Mouse (Mus musculus): ENCODE results near the gene Ccdc114. TPM values are rescaled to one million over a fixed set of nuclear protein-coding genes. Genes with fewer than 3 reads are reported as not detected.
A peak's percentile ranks its signal among the peaks of the same experiment; 100 is the strongest.
"Not testable (repeated sequence)": the region's sequence is repeated elsewhere in the genome, so short reads cannot be mapped to it uniquely, and the experiment has no call there.

The Ccdc114 gene
- polyA plus RNA-seq, 1 experiment from 2014 or later, result 1.2 TPM

- H3K9ac ChIP-seq, result no peak overlapping the region
- no peaks in the 10 kb centered on the region for H3K4me1 ChIP-seq (replicated peaks)
- no peaks in the 10 kb centered on the region for H3K27me3 ChIP-seq
- 15% methylated on average over 7 of the region's 7 CpGs for WGBS (ENCODE audit: insufficient replicate concordance)
- H3K27ac ChIP-seq (replicated peaks), result no peak overlapping the region
- no peaks in the 10 kb centered on the region for H3K36me3 ChIP-seq (replicated peaks)
- ATAC-seq (ENCODE audit: insufficient read depth), result peak; percentile 40; the same call in 1 of the 2 replicates
- H3K4me2 ChIP-seq, result no peak overlapping the region
- no peak overlapping the region for H3K4me3 ChIP-seq (replicated peaks)
- no peaks in the 10 kb centered on the region for H3K9me3 ChIP-seq (replicated peaks)
Observed at GRCm38 (mm10) chr7:45935114-45935513, 11.2 kb downstream of the Ccdc114 start.

GRCm38 (mm10) chr7:45939836-45940235, 16.0 kb downstream of the Ccdc114 start:
- no peak overlapping the region for H3K9ac ChIP-seq
- no peaks in the 10 kb centered on the region for H3K9me3 ChIP-seq (replicated peaks)
- H3K4me1 ChIP-seq (replicated peaks), result no peaks in the 10 kb centered on the region
- WGBS (ENCODE audit: insufficient replicate concordance), result 33% methylated on average over 2 of the region's 2 CpGs
- no peaks in the 10 kb centered on the region for H3K27me3 ChIP-seq
- no peaks in the 10 kb centered on the region for H3K36me3 ChIP-seq (replicated peaks)
- H3K4me3 ChIP-seq (replicated peaks), result no peak overlapping the region
- no peak for ATAC-seq (ENCODE audit: insufficient read depth)
- H3K27ac ChIP-seq (replicated peaks), result no peak overlapping the region
- H3K4me2 ChIP-seq, result no peak overlapping the region

DNA sequence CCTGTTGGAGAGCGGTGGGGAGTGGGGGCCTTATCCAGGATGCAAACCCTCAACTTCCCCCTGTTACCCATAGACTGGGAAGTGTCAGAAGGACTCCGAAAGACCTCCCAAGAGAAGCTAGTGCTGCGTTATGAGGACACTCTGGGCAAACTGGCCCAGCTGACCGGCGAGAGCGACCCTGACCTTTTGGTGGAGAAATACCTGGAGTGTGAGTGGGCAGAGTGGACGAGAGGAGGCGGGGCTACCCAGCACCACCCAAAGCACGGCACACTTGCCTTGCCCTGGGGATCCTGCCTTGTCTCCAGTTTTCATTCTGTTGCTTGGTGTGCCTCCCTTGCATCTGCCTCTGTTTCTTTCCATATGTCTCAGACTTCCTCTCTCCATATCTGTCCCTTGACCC, 18.1 kb downstream of the Ccdc114 start:
- Histone ChIP-seq H3K27me3 (no peaks in the 10 kb centered on the region), H3K9ac (no peak overlapping the region), H3K4me1 (replicated peaks) (no peaks in the 10 kb centered on the region), H3K4me2 (no peak overlapping the region), H3K36me3 (replicated peaks) (no peaks in the 10 kb centered on the region), H3K27ac (replicated peaks) (no peak overlapping the region), H3K4me3 (replicated peaks) (no peak overlapping the region), H3K9me3 (replicated peaks) (no peaks in the 10 kb centered on the region)
- no peak for ATAC-seq (ENCODE audit: insufficient read depth)
- 60% methylated on average over 9 of the region's 9 CpGs for WGBS (ENCODE audit: insufficient replicate concordance)

DNA sequence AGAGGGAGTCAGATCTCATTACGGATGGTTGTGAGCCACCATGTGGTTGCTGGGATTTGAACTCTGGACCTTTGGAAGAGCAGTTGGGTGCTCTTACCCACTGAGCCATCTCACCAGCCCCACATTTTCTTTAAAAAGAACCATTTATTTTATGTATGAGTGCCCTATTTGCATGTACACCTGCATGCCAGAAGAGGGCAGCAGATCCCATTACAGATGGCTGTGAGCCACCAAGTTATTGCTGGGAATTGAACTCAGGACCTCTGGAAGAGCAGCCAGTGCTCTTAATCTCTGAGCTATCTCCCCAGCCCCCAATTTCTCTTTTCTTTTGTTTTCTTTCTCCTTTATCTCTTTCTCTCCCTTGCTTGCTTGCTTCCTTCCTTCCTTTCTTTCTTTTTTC, 19.4 kb downstream of the Ccdc114 start:
- not testable (repeated sequence) for H3K4me2 ChIP-seq; ATAC-seq (ENCODE audit: insufficient read depth); H3K4me1 ChIP-seq (replicated peaks); H3K27me3 ChIP-seq; H3K27ac ChIP-seq (replicated peaks); H3K9ac ChIP-seq; H3K36me3 ChIP-seq (replicated peaks); H3K4me3 ChIP-seq (replicated peaks); H3K9me3 ChIP-seq (replicated peaks)
- WGBS (ENCODE audit: insufficient replicate concordance), result 71% methylated on average over 1 of the region's 1 CpGs

DNA sequence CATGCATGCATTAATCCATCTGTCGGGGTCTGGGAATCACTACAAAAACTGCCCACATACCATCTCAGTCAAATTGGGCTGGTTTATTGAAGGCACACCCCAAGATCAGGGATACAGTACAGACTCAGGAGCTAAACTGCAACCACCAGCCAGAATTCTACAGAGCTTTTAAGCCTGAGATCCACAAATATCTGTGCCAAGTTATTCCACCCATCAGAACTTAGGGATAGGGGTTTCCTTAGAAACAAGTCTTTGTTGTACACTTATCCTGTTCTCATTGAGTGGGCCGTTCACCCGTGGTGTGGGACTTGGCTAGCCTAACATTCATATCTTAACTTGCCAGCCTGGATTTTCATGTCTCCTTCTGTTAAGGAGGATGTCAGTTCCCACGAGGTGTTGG, 25.2 kb downstream of the Ccdc114 start:
- Histone ChIP-seq H3K27me3 (no peaks in the 10 kb centered on the region), H3K9ac (no peak overlapping the region), H3K9me3 (replicated peaks) (no peaks in the 10 kb centered on the region), H3K4me2 (no peak overlapping the region), H3K36me3 (replicated peaks) (no peaks in the 10 kb centered on the region), H3K27ac (replicated peaks) (no peak overlapping the region), H3K4me3 (replicated peaks) (no peak overlapping the region), H3K4me1 (replicated peaks) (no peaks in the 10 kb centered on the region; the same call in 1 of the 2 replicates)
- ATAC-seq (ENCODE audit: insufficient read depth), result no peak
- 49% methylated on average over 4 of the region's 4 CpGs for WGBS (ENCODE audit: insufficient replicate concordance)

- WGBS (ENCODE audit: insufficient replicate concordance), result 34% methylated on average over 4 of the region's 4 CpGs
- H3K9ac ChIP-seq, result no peak overlapping the region
- H3K4me3 ChIP-seq (replicated peaks), result no peak overlapping the region
- H3K4me1 ChIP-seq (replicated peaks), result no peaks in the 10 kb centered on the region
- no peaks in the 10 kb centered on the region for H3K9me3 ChIP-seq (replicated peaks)
- ATAC-seq (ENCODE audit: insufficient read depth), result no peak
- no peak overlapping the region for H3K27ac ChIP-seq (replicated peaks)
- no peak overlapping the region for H3K4me2 ChIP-seq
- no peaks in the 10 kb centered on the region for H3K36me3 ChIP-seq (replicated peaks)
- H3K27me3 ChIP-seq, result no peaks in the 10 kb centered on the region
Observed at GRCm38 (mm10) chr7:45956611-45957010, 32.7 kb downstream of the Ccdc114 start.

DNA sequence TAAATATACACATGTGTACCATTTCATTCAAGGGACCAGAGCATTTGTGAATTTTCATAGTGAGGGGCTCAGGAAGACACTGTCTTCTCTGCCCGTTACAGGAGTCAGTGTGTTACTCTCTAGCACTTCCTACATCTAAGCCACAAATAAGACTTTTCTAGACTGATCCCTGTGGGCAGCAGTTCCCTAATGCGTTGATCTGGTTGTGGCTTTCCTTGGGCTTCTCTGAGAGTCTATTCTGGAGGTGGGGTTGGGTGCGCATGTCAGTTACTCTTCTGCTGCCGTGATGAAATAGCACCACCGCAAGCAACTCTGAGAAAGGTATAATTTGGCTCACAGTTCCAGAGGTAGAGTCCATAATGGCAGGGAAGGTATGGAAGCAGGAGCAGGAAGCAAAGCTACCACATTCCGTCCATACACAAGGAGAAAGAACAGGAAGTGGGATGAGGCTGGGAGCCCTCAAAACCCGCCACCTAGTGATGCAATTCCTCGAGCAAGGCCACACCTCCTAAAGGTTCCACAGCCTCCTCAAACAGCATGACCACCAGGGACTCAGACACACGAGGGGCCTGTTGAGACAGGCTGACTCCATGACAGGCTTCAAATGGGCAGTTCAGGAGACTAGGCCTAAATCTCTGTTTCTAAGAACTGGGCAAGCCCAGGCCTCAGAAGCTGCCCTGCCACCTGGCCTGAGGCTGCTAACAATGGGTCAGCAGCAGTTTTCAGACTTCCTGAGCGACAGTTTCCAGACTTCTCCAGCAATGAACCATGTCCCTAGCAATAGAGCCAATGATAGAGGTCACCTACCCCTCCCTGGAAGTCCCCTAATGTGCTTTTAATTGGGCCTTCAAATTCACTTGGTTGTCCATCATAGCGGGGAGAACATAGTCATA, 48.2 kb downstream of the Ccdc114 start:
- Histone ChIP-seq H3K4me2 (no peak overlapping the region), H3K4me3 (replicated peaks) (no peak overlapping the region), H3K36me3 (replicated peaks) (no peaks in the 10 kb centered on the region), H3K4me1 (replicated peaks) (0 out of 2 replicates have a peak, but pooled peaks cover 2% of the 10 kb centered on the region), H3K9ac (no peak overlapping the region), H3K9me3 (replicated peaks) (no peaks in the 10 kb centered on the region), H3K27ac (replicated peaks) (no peak overlapping the region), H3K27me3 (no peaks in the 10 kb centered on the region)
- WGBS (ENCODE audit: insufficient replicate concordance), result 46% methylated on average over 11 of the region's 11 CpGs
- ATAC-seq (ENCODE audit: insufficient read depth), result no peak

GRCm38 (mm10) chr7:45973271-45973687, 49.4 kb downstream of the Ccdc114 start:
- no peak for ATAC-seq (ENCODE audit: insufficient read depth)
- 0 out of 2 replicates have a peak, but pooled peaks cover 2% of the 10 kb centered on the region for H3K4me1 ChIP-seq (replicated peaks)
- no peaks in the 10 kb centered on the region for H3K27me3 ChIP-seq
- no peaks in the 10 kb centered on the region for H3K9me3 ChIP-seq (replicated peaks)
- H3K36me3 ChIP-seq (replicated peaks), result no peaks in the 10 kb centered on the region
- WGBS (ENCODE audit: insufficient replicate concordance), result 61% methylated on average over 6 of the region's 6 CpGs
- H3K9ac ChIP-seq, result no peak overlapping the region
- no peak overlapping the region for H3K27ac ChIP-seq (replicated peaks)
- no peak overlapping the region for H3K4me3 ChIP-seq (replicated peaks)
- H3K4me2 ChIP-seq, result no peak overlapping the region

GRCm38 (mm10) chr7:45974103-45974502, 50.2 kb downstream of the Ccdc114 start:
- H3K27ac ChIP-seq (replicated peaks), result no peak overlapping the region
- H3K9me3 ChIP-seq (replicated peaks), result no peaks in the 10 kb centered on the region
- no peaks in the 10 kb centered on the region for H3K27me3 ChIP-seq
- no peak overlapping the region for H3K4me3 ChIP-seq (replicated peaks)
- H3K36me3 ChIP-seq (replicated peaks), result no peaks in the 10 kb centered on the region
- 0 out of 2 replicates have a peak, but pooled peaks cover 2% of the 10 kb centered on the region for H3K4me1 ChIP-seq (replicated peaks)
- no peak overlapping the region for H3K9ac ChIP-seq
- H3K4me2 ChIP-seq, result no peak overlapping the region
- ATAC-seq (ENCODE audit: insufficient read depth), result peak; percentile 49; the same call in 1 of the 2 replicates
- WGBS (ENCODE audit: insufficient replicate concordance), result 35% methylated on average over 6 of the region's 6 CpGs

- Histone ChIP-seq H3K9me3 (replicated peaks) (no peaks in the 10 kb centered on the region), H3K27ac (replicated peaks) (no peak overlapping the region), H3K36me3 (replicated peaks) (no peaks in the 10 kb centered on the region), H3K4me3 (replicated peaks) (no peak overlapping the region), H3K4me1 (replicated peaks) (0 out of 2 replicates have a peak, but pooled peaks cover 2% of the 10 kb centered on the region), H3K9ac (no peak overlapping the region), H3K27me3 (no peaks in the 10 kb centered on the region), H3K4me2 (no peak overlapping the region)
- no peak for ATAC-seq (ENCODE audit: insufficient read depth)
- WGBS (ENCODE audit: insufficient replicate concordance), result 52% methylated on average over 6 of the region's 6 CpGs
Observed at GRCm38 (mm10) chr7:45974512-45974911, 50.6 kb downstream of the Ccdc114 start.

- H3K27ac ChIP-seq (replicated peaks), result no peak overlapping the region
- no peak overlapping the region for H3K9ac ChIP-seq
- H3K4me3 ChIP-seq (replicated peaks), result no peak overlapping the region
- no peaks in the 10 kb centered on the region for H3K4me1 ChIP-seq (replicated peaks)
- H3K4me2 ChIP-seq, result no peak overlapping the region
- no peaks in the 10 kb centered on the region for H3K36me3 ChIP-seq (replicated peaks)
- ATAC-seq (ENCODE audit: insufficient read depth), result no peak
- 58% methylated on average over 5 of the region's 5 CpGs for WGBS (ENCODE audit: insufficient replicate concordance)
- no peaks in the 10 kb centered on the region for H3K27me3 ChIP-seq
- H3K9me3 ChIP-seq (replicated peaks), result no peaks in the 10 kb centered on the region
Observed at GRCm38 (mm10) chr7:45981612-45982011, 57.7 kb downstream of the Ccdc114 start.

All from liver, embryonic 15.5 days (tissue).